ENCODE assay signal across 12 mouse cellular contexts in genomic region chr6:39055831-39056261, GRCm38 (mm10).
DNase-seq lines count a peak whose midpoint lies in the region; ATAC-seq and TF ChIP-seq lines count a peak whose summit lies in the region.
"Had no signal": no experiment of that assay in that cellular context is flagged by ENCODE, and none has a peak within 500 bp of the region (broad histone marks: within the 10 kb centered on the region; RNA-seq: fewer than 3 reads in every experiment).

No protein-coding gene starts in this region.

- peak; percentile 62 for DNase-seq in gastrocnemius, adult 2 months
- no peak for DNase-seq in gastrocnemius, postnatal 36 days
- DNase-seq in MN1 (ENCODE audit: low spot score), result peak; percentile 15
- peak; percentile 49 to 57 for DNase-seq in heart, adult 9 months (ENCODE audit: low spot score in 2 of 2)
- no peak for DNase-seq in kidney, postnatal 36 days
- no peak for DNase-seq in testis, postnatal 14 days (ENCODE audit: low spot score)
- no peak for DNase-seq in retina, postnatal 1 day
- DNase-seq: cerebellum, adult 8-10 months; right cerebral cortex, adult 18-20 months had no signal

- peak overlapping the region; percentile 64 for H3K4me3 ChIP-seq in gastrocnemius, adult 2 months
- H3K4me3 ChIP-seq: hindbrain, embryonic 15.5 days; liver, embryonic 15.5 days had no signal

- no peak for TF ChIP-seq CTCF in gastrocnemius, adult 2 months (IDR thresholded peaks at IDR 0.05)

- H3K27ac ChIP-seq in gastrocnemius, adult 2 months, result peak overlapping the region; percentile 89
- H3K27ac ChIP-seq: hindbrain, embryonic 15.5 days; liver, embryonic 15.5 days had no signal

- intact Hi-C loops in gastrocnemius, adult 2 months (cut with DNase I), result no loop called here
- intact Hi-C loops in gastrocnemius, postnatal 36 days (cut with DNase I), result no loop called here

- ATAC-seq in megakaryocyte, adult 5-6 weeks (ENCODE audit: poor library complexity, severe bottlenecking), result peak; percentile 51

Comparison
In these comparisons a context has a peak if more than half of its experiments do, and no peak if none do; other contexts are left out.
1. DNase-seq: peak in gastrocnemius, adult 2 months (single experiment), MN1 (single experiment) and heart, adult 9 months (2 of 2); none in gastrocnemius, postnatal 36 days (0 of 2), kidney, postnatal 36 days (0 of 2), testis, postnatal 14 days (single experiment) and retina, postnatal 1 day (single experiment).